Mouse (Mus musculus): ENCODE results near the gene Mycbp. TPM values are rescaled to one million over a fixed set of nuclear protein-coding genes. Genes with fewer than 3 reads are reported as not detected.

Gene Mycbp
- total RNA-seq (2021): 10 to 100 TPM; 37.6 to 50.0 TPM
- long read RNA-seq, experiment 1, transcript Mycbp-202 (4 exons, 1,536 nt): minor isoform, 5 of 70 reads
- long read RNA-seq, experiment 1, transcript Mycbp-201 (5 exons, 1,685 nt): major isoform, 51 of 70 reads
- long read RNA-seq, experiment 1, partial matches to known transcripts: 2 of 70 reads
- long read RNA-seq, experiment 1, other reads (novel, unspliced or antisense): 10 of 70 reads
- long read RNA-seq, experiment 2, transcript Mycbp-201 (5 exons, 1,685 nt): major isoform, 14 of 18 reads
- long read RNA-seq, experiment 2, partial matches to known transcripts: 1 of 18 reads
- long read RNA-seq, experiment 2, other reads (novel, unspliced or antisense): 0 of 18 reads

GRCm38 (mm10) chr4:123904333-123905125, at the start of gene Mycbp:
TSS of gene Mycbp (plus strand) at chr4:123904832.
- peak; percentile 100 for DNase-seq

DNA sequence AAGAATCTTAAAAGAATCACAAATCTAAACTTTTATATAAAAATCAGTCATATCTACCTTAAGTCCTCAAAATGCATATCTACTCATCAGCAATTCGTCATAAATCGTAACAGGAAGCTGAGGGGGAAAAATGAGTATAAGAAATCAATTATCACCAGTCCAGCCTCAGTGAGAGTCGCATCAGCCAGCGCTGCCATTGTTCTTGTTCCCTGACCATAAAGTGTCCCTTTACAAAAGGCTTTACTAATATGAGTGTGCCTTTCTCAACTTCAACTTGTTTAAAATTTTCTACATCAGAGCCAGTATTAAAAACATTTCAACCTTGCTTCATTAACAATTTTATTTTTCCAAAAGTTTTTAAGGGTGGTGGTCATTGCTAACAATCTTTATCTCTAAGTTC, 47.7 kb upstream of the Mycbp start:
- no peak for DNase-seq

GRCm38 (mm10) chr4:123858090-123858489, 46.5 kb upstream of the Mycbp start:
- DNase-seq: no peak

GRCm38 (mm10) chr4:123859379-123859778, 45.3 kb upstream of the Mycbp start, which contains the start of gene 4933427I04Rik:
TSS of gene 4933427I04Rik (plus strand) at chr4:123859679.
- DNase-seq: no peak

- no peak for DNase-seq
Observed at GRCm38 (mm10) chr4:123859803-123860202, 44.8 kb upstream of the Mycbp start.

- DNase-seq: no peak
Observed at GRCm38 (mm10) chr4:123860621-123861020, 44.0 kb upstream of the Mycbp start.

DNA sequence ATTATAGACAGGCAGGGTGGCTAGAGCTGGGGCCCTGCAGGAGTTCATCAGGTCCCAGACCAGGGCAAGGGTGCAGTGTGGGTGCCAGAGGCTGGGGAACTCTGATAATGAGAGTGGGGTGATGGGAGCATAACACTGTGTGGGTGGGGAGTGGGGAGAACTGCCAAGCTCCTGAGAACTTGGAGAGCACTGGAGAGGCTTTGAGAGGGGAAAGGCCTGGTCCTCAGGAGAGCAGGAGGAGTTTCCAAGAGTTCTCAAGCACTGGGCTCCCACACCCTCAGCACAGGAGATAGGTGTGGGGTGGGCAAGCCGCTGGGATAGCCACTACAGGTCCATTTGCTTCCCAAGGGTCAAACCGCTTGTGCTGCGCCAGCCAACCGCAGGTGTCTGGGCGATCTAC, 10.9 kb upstream of the Mycbp start:
- DNase-seq: no peak

DNA sequence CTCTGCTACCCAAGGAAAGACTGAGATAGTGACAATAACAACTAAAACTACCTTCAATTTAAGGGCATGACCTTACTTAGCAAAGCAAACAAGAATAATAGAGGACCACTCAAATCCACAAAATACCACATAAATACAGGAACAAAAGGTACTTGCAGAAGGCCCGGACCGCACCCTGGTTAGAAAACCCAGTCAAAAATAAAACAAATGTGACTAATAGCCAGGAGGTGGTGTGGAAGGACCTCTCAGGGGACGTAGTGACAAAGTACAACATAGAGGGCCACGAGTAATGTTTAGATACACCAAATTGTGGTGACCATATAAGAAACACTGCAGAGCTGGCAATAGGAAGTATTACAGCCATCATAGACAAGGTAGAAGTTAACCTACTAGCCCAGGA, 10.3 kb upstream of the Mycbp start:
- DNase-seq: no peak

DNA sequence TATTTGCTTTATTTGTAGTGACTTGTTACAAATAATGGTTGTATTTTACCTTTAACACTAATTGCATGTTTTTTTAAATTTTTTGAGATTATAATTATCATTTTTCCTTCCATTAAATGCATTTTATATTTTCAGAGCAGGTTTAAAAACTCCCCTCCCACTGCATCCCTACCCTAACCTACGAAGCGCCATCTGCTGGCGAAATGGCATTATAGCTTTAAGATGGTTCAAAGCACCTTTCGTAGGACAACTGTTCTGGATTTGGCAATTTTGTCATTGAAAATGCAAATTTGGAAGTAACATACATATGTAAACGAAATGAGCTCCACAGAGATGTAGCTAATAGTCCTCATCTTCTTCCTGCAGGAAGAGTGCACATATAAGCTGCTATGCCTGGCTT, 5.9 kb upstream of the Mycbp start:
- peak; percentile 60 to 61 for DNase-seq

DNA sequence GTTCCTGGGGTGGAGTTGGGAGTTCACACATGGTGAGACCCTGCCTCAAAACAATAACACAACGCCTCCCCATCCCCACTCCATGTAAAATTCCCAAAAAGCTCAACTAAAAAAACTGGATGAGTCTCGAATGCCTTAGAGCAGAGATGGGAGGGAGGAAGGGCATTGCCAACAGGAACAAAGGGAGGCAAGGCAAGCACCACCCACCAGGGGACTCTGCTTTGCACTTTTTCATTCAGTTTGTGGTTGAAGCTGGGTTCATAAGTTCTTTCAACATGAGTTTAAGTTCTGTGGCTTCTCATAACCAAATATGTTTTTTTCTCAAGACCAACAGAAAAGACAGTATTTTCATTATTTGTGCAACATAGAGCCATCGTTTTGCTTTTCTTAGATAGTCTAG, 1.2 kb upstream of the Mycbp start:
- DNase-seq: no peak

- DNase-seq: no peak
Observed at GRCm38 (mm10) chr4:123905126-123905668, 565 bp downstream of the Mycbp start.

DNA sequence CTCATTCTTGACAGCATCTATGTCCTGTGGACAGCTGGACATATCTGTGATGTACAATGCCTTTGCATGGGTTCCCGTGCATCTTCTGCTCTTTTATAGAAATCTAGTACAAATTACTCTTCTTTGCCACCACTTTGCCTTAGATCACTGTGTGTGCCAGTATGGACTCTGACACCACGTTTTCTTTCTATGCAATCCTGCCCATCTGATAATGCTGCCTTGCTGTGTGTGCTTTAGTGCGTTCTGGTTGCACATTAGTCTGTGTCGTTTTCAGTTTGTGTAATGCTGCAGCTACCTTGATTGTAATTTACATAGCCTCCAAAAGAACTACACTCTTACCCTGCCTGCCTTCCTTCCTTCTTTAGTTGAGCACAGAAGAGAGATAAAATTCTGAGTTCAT, 6.9 kb downstream of the Mycbp start:
- no peak for DNase-seq

DNA sequence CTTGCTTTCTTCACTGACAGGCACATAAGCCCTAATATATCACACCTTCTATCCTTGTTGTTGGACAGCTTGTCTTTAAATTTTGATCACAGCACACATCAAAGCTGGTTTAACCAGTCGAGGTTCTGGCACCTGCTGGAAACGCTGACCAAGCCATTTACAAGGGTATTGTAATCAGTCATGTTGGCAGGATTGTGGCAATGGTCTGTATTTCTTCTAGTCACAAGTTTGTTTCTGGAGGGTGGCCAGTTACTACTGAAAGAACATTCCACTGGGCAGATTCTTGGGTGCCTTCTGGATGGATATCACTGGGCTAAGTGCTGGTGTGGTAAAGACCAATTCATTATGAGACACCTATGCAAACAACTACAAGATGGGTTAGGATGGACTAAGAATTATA, 7.8 kb downstream of the Mycbp start:
- peak; percentile 35 to 41 for DNase-seq

GRCm38 (mm10) chr4:123916748-123917547, 12.3 kb downstream of the Mycbp start, which contains the start of gene Rragc:
TSS of gene Rragc (plus strand) at chr4:123917446.
- peak; percentile 100 for DNase-seq

DNA sequence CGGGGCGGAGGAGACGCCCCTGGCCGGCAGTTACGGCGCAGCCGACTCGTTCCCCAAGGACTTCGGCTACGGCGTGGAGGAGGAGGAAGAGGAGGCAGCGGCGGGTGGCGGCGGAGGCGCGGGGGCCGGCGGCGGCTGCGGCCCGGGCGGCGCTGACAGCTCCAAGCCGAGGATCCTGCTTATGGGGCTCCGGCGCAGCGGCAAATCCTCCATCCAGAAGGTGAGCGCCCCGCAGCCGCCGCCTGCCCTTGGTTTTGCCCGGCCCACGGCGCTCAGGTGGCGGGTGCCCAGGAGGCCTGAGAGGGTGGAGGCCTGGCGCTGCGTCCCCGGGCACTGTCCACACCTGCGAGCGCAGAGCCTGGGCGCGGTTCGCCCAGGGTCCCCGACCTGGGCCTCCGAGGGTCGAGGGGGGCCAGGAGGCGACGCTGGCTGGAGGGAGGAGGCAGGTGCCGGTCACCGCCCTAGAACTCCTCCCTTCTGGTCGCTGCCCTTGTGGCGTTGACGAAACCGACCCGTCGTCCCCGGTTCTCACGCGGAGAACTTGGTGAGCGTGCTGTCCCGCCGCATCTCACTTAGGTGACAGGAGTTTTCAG, 13.0 kb downstream of the Mycbp start, which contains the start of gene 4930535I16Rik:
Gene 4930535I16Rik (minus strand): TSS at position 475 of the 593 bp plus-strand sequence.
- peak; percentile 54 to 63 for DNase-seq

GRCm38 (mm10) chr4:123918851-123919250, 14.2 kb downstream of the Mycbp start:
- no peak for DNase-seq

DNA sequence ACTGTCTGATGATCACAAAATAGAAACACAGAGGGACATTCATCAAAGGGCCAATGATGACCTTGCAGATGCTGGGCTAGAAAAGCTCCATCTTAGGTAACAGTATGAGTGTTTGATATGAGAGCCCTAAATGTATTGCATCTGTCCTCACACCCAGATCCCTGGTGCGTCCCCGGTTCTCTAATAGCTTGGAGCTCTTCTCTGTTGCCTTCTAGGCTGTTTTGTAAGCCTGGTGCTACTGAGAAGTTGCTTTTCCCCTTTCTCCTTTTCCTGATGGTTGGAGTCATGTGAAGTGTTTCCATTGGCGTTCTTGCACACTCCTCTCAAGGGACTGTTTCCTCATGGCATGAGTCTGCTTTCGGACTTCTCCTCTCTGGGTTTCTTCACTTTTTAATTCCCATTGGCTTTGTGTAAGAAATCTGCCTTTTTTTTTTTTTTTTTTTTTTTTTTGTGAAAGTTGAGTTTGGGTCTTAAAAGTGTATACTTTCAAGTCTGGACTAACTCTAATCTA, 16.5 kb downstream of the Mycbp start:
- DNase-seq: no peak

DNA sequence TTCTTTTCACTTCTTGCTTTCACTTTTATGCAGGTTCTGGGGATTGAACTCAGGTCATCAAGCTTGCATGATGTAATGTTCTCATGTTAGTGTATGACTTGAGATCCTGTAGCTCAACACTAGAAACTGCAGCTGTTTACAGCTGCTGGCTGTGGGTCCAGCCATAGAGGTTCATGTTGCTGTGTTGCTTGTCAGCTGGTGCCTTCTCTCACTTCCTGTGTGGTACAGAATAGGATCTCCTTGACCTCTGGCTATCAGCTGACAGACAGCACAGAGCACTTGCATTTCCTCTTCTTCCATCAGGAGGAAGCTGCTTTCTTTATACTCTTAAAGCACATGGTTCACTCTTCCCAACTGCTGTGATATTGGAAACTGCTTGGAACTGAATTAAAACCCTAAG, 23.3 kb downstream of the Mycbp start:
- DNase-seq: no peak

- DNase-seq: no peak
Observed at GRCm38 (mm10) chr4:123929994-123930393, 25.4 kb downstream of the Mycbp start.

DNA sequence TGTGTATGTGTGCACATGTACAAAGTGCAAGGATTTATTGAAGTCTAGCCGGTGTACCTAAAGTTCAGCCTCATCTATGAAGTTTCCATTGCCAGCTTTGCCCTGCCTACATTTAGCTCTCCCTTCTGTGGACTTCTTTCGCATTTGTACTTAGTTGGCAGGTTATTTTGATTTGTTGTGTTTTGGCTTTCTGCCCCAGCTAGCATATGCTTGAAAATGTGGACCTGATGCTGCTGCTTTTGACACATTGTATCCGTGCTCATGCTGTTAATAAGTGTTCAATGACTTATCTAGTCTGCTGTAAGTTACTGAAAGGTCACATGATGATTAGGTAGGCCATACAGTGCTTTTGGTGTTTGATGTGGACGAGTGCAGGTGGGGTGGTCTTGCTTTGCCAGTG, 29.7 kb downstream of the Mycbp start:
- DNase-seq: no peak

GRCm38 (mm10) chr4:123936059-123936458, 31.4 kb downstream of the Mycbp start:
- DNase-seq: no peak
